Mouse (Mus musculus) stomach, embryonic 15.5 days (tissue): ENCODE measurements around the gene Car15. TPM values are rescaled to one million over a fixed set of nuclear protein-coding genes. Genes with fewer than 3 reads are reported as not detected.

Experiments used
- ATAC-seq: fragments of 200-750 bp; cut with Nextera tagmentation; 2 replicates; pipeline ENCODE4 v1.8.0; 2017; ENCODE audit warnings: low read depth, moderate number of reproducible peaks, moderate TSS enrichment; ENCODE audit not compliant: insufficient read depth, low FRiP score
- H3K27ac ChIP-seq: fragments of 300-500 bp; sonication (generic); 2 replicates; pipeline ENCODE4 v1.5.1; 2015; ENCODE audit warnings: mild to moderate bottlenecking, inconsistent platforms
- H3K27me3 ChIP-seq: fragments of 300-500 bp; sonication (generic); replicated peaks from 2 replicates; pipeline ENCODE4 v1.6.1; 2015; ENCODE audit warnings: inconsistent platforms
- H3K36me3 ChIP-seq: fragments of 300-500 bp; sonication (generic); 2 replicates; pipeline ENCODE4 v1.6.1; 2015; ENCODE audit warnings: inconsistent platforms
- H3K4me1 ChIP-seq: fragments of 300-500 bp; sonication (generic); 2 replicates; pipeline ENCODE4 v1.6.1; 2015; ENCODE audit warnings: inconsistent platforms
- H3K4me2 ChIP-seq: fragments of 300-500 bp; sonication (generic); 2 replicates; pipeline ENCODE4 v1.6.1; 2015; ENCODE audit warnings: mild to moderate bottlenecking, inconsistent platforms
- H3K4me3 ChIP-seq: fragments of 300-500 bp; sonication (generic); replicated peaks from 2 replicates; pipeline ENCODE4 v1.5.1; 2015; ENCODE audit warnings: inconsistent platforms
- H3K9ac ChIP-seq: fragments of 300-500 bp; sonication (generic); 2 replicates; pipeline ENCODE4 v1.6.1; 2015; ENCODE audit warnings: inconsistent platforms
- H3K9me3 ChIP-seq: fragments of 300-500 bp; sonication (generic); 2 replicates; pipeline ENCODE4 v1.6.1; 2016; ENCODE audit warnings: inconsistent platforms
- WGBS: fragments of 180-500 bp; shearing (Covaris S2); methylation state at CpG from one replicate; pipeline ENCODE4 v1.1.7; 2015; 5-methylcytosine and 5-hydroxymethylcytosine counted together
- polyA plus RNA-seq: library from polyadenylated mRNA; unstranded; fragments of >200 nt; fragmentation: Nextera tagmentation; extraction: Ambion mirVana; gene quantifications from 2 replicates; pipeline ENCODE4 v1.2.1, GENCODE M21; 2015

Gene Car15
- polyA plus RNA-seq, 1 experiment from 2014 or later = 2.7 TPM

- Histone ChIP-seq H3K4me2 (peak within 1 kb of the TSS; percentile 98), H3K36me3 (no peaks in the 10 kb centered on the region), H3K9ac (peak within 1 kb of the TSS; percentile 34; the same call in 1 of the 2 replicates), H3K9me3 (no peaks in the 10 kb centered on the region), H3K4me3 (peak within 1 kb of the TSS; percentile 56), H3K27ac (no peak within 1 kb of the TSS), H3K4me1 (peaks cover 5% of the 10 kb centered on the region; the same call in 1 of the 2 replicates), H3K27me3 (peaks cover 69% of the 10 kb centered on the region)
- no peak for ATAC-seq
- WGBS = 28% methylated on average over 7 of the region's 7 CpGs
Measured at GRCm38 (mm10) chr16:17832821-17833220, 5.3 kb downstream of the Car15 start, which contains the start of gene B830017H08Rik. Gene B830017H08Rik, plus strand, starts transcription at chr16:17833121.

- ATAC-seq = no peak
- no peak overlapping the region for H3K27ac ChIP-seq
- 21% methylated on average over 11 of the region's 11 CpGs for WGBS
- peaks cover 5% of the 10 kb centered on the region; the same call in 1 of the 2 replicates for H3K4me1 ChIP-seq
- H3K36me3 ChIP-seq = no peaks in the 10 kb centered on the region
- no peak overlapping the region for H3K9ac ChIP-seq
- H3K9me3 ChIP-seq = no peaks in the 10 kb centered on the region
- peaks cover 67% of the 10 kb centered on the region for H3K27me3 ChIP-seq
- H3K4me2 ChIP-seq = no peak overlapping the region
- H3K4me3 ChIP-seq = no peak overlapping the region
Measured at GRCm38 (mm10) chr16:17831781-17832180, 6.4 kb downstream of the Car15 start.

- Histone ChIP-seq H3K27me3 (peaks cover 55% of the 10 kb centered on the region), H3K4me3 (no peak overlapping the region), H3K9ac (no peak overlapping the region), H3K4me2 (no peak overlapping the region), H3K9me3 (no peaks in the 10 kb centered on the region), H3K27ac (no peak overlapping the region), H3K4me1 (peaks cover 5% of the 10 kb centered on the region; the same call in 1 of the 2 replicates), H3K36me3 (no peaks in the 10 kb centered on the region)
- WGBS = 71% methylated on average over 10 of the region's 10 CpGs
- no peak for ATAC-seq
Measured at GRCm38 (mm10) chr16:17830385-17831178, 7.6 kb downstream of the Car15 start.

GRCm38 (mm10) chr16:17828867-17829266, 9.3 kb downstream of the Car15 start:
- WGBS = 70% methylated on average over 3 of the region's 3 CpGs

GRCm38 (mm10) chr16:17828229-17828628, 9.9 kb downstream of the Car15 start:
- H3K36me3 ChIP-seq = no peaks in the 10 kb centered on the region
- 87% methylated on average over 2 of the region's 2 CpGs for WGBS
- peaks cover 31% of the 10 kb centered on the region for H3K27me3 ChIP-seq
- H3K4me2 ChIP-seq = no peak overlapping the region
- no peak for ATAC-seq
- H3K4me3 ChIP-seq = no peak overlapping the region
- H3K4me1 ChIP-seq = peaks cover 3% of the 10 kb centered on the region; the same call in 1 of the 2 replicates
- H3K9me3 ChIP-seq = no peaks in the 10 kb centered on the region
- H3K27ac ChIP-seq = no peak overlapping the region
- no peak overlapping the region for H3K9ac ChIP-seq

More at GRCm38 (mm10) chr16:17828867-17829266, 9.3 kb downstream of the Car15 start:
- peaks cover 38% of the 10 kb centered on the region for H3K27me3 ChIP-seq
- ATAC-seq = no peak
- H3K9ac ChIP-seq = no peak overlapping the region
- no peak overlapping the region for H3K4me2 ChIP-seq
- no peaks in the 10 kb centered on the region for H3K9me3 ChIP-seq
- H3K4me1 ChIP-seq = peaks cover 5% of the 10 kb centered on the region; the same call in 1 of the 2 replicates
- no peak overlapping the region for H3K4me3 ChIP-seq
- H3K27ac ChIP-seq = no peak overlapping the region
- no peaks in the 10 kb centered on the region for H3K36me3 ChIP-seq

GRCm38 (mm10) chr16:17826500-17826899, 11.7 kb downstream of the Car15 start:
- Histone ChIP-seq H3K27me3 (peaks cover 14% of the 10 kb centered on the region), H3K9me3 (no peaks in the 10 kb centered on the region), H3K4me2 (no peak overlapping the region), H3K9ac (no peak overlapping the region), H3K27ac (no peak overlapping the region), H3K4me3 (no peak overlapping the region), H3K4me1 (no peaks in the 10 kb centered on the region), H3K36me3 (no peaks in the 10 kb centered on the region)
- WGBS = 70% methylated on average over 2 of the region's 2 CpGs
- no peak for ATAC-seq

GRCm38 (mm10) chr16:17816528-17816927, 21.6 kb downstream of the Car15 start:
- Histone ChIP-seq H3K9me3 (no peaks in the 10 kb centered on the region), H3K27me3 (no peaks in the 10 kb centered on the region), H3K36me3 (no peaks in the 10 kb centered on the region), H3K4me2 (no peak overlapping the region), H3K4me3 (no peak overlapping the region), H3K27ac (no peak overlapping the region), H3K9ac (no peak overlapping the region), H3K4me1 (0 out of 2 replicates have a peak, but pooled peaks cover 10% of the 10 kb centered on the region)
- 82% methylated on average over 8 of the region's 8 CpGs for WGBS
- no peak for ATAC-seq

- WGBS = 2% methylated on average over 63 of the region's 63 CpGs
Measured at GRCm38 (mm10) chr16:17815411-17816402, 22.5 kb downstream of the Car15 start.

GRCm38 (mm10) chr16:17813173-17813572, 25.0 kb downstream of the Car15 start:
- H3K36me3 ChIP-seq = no peaks in the 10 kb centered on the region
- 49% methylated on average over 4 of the region's 4 CpGs for WGBS
- ATAC-seq = no peak
- H3K27me3 ChIP-seq = 0 out of 2 replicates have a peak, but pooled peaks cover 8% of the 10 kb centered on the region
- peaks cover 24% of the 10 kb centered on the region for H3K4me1 ChIP-seq
- no peaks in the 10 kb centered on the region for H3K9me3 ChIP-seq
- no peak overlapping the region for H3K9ac ChIP-seq
- H3K4me2 ChIP-seq = no peak overlapping the region
- H3K4me3 ChIP-seq = no peak overlapping the region
- no peak overlapping the region for H3K27ac ChIP-seq

More at GRCm38 (mm10) chr16:17815411-17816402, 22.5 kb downstream of the Car15 start:
- Histone ChIP-seq H3K9me3 (no peaks in the 10 kb centered on the region), H3K36me3 (no peaks in the 10 kb centered on the region), H3K27ac (no peak overlapping the region; the same call in 1 of the 2 replicates), H3K27me3 (no peaks in the 10 kb centered on the region), H3K4me2 (peak overlapping the region; percentile 96), H3K4me3 (peak overlapping the region; percentile 50), H3K4me1 (0 out of 2 replicates have a peak, but pooled peaks cover 10% of the 10 kb centered on the region), H3K9ac (peak overlapping the region; percentile 51; the same call in 1 of the 2 replicates)
- ATAC-seq = peak; percentile 81

GRCm38 (mm10) chr16:17812120-17812519, 26.0 kb downstream of the Car15 start:
- no peak overlapping the region for H3K4me2 ChIP-seq
- H3K4me3 ChIP-seq = no peak overlapping the region
- no peaks in the 10 kb centered on the region for H3K9me3 ChIP-seq
- no peak overlapping the region for H3K9ac ChIP-seq
- no peak for ATAC-seq
- peaks cover 34% of the 10 kb centered on the region for H3K4me1 ChIP-seq
- WGBS = 8% methylated on average over 5 of the region's 5 CpGs
- H3K27me3 ChIP-seq = 0 out of 2 replicates have a peak, but pooled peaks cover 8% of the 10 kb centered on the region
- no peak overlapping the region for H3K27ac ChIP-seq
- H3K36me3 ChIP-seq = no peaks in the 10 kb centered on the region

- Histone ChIP-seq H3K36me3 (peaks cover 3% of the 10 kb centered on the region; the same call in 1 of the 2 replicates), H3K4me2 (no peak overlapping the region), H3K4me1 (peaks cover 40% of the 10 kb centered on the region), H3K4me3 (no peak overlapping the region), H3K27ac (peak overlapping the region; percentile 72), H3K27me3 (peaks cover 21% of the 10 kb centered on the region), H3K9ac (no peak overlapping the region), H3K9me3 (no peaks in the 10 kb centered on the region)
- WGBS = 19% methylated on average over 7 of the region's 7 CpGs
- no peak for ATAC-seq
Measured at GRCm38 (mm10) chr16:17809711-17810110, 28.5 kb downstream of the Car15 start.
